Mouse (Mus musculus): Measurements from ENCODE around the gene Ern1.
"Not testable (repeated sequence)": the region's sequence is repeated elsewhere in the genome, so short reads cannot be mapped to it uniquely, and the experiment has no call there.

Gene Ern1

GRCm38 (mm10) chr11:106502631-106503424 is 15.2 kb upstream of the Ern1 start:
- DNase-seq (ENCODE audit: low spot score in 2 of 2), result no peak

- no peak for DNase-seq (ENCODE audit: low spot score in 2 of 2)
Observed at GRCm38 (mm10) chr11:106502159-106502505, 14.5 kb upstream of the Ern1 start.

GRCm38 (mm10) chr11:106501308-106502158 is 13.9 kb upstream of the Ern1 start:
- DNase-seq (ENCODE audit: low spot score in 2 of 2), result peak; percentile 61

- peak; percentile 93 to 94 for DNase-seq (ENCODE audit: low spot score in 2 of 2)
Observed at GRCm38 (mm10) chr11:106500393-106501307, 13.0 kb upstream of the Ern1 start.

GRCm38 (mm10) chr11:106498739-106499379 is 11.2 kb upstream of the Ern1 start:
- DNase-seq (ENCODE audit: low spot score in 2 of 2), result no peak

- DNase-seq (ENCODE audit: low spot score in 2 of 2), result no peak
Observed at GRCm38 (mm10) chr11:106497926-106498325, 10.3 kb upstream of the Ern1 start.

- DNase-seq (ENCODE audit: low spot score in 2 of 2), result not testable (repeated sequence)
Observed at GRCm38 (mm10) chr11:106497009-106497408, 9.4 kb upstream of the Ern1 start.

GRCm38 (mm10) chr11:106492984-106493669 is 5.5 kb upstream of the Ern1 start:
- no peak for DNase-seq (ENCODE audit: low spot score in 2 of 2)

GRCm38 (mm10) chr11:106491393-106491792 is 3.7 kb upstream of the Ern1 start:
- DNase-seq (ENCODE audit: low spot score in 2 of 2), result peak in 1 of 2 experiments; percentile 57

- DNase-seq (ENCODE audit: low spot score in 2 of 2), result not testable (repeated sequence)
Observed at GRCm38 (mm10) chr11:106490600-106490999, 2.9 kb upstream of the Ern1 start.

GRCm38 (mm10) chr11:106490057-106490456 is 2.4 kb upstream of the Ern1 start:
- DNase-seq (ENCODE audit: low spot score in 2 of 2), result no peak

- DNase-seq (ENCODE audit: low spot score in 2 of 2), result no peak
Observed at GRCm38 (mm10) chr11:106489036-106489693, 1.5 kb upstream of the Ern1 start.

GRCm38 (mm10) chr11:106488126-106488561 is 492 bp upstream of the Ern1 start:
- no peak for DNase-seq (ENCODE audit: low spot score in 2 of 2)

- peak in 1 of 2 experiments; percentile 62 for DNase-seq (ENCODE audit: low spot score in 2 of 2)
Observed at GRCm38 (mm10) chr11:106486866-106487732, 553 bp downstream of the Ern1 start.

- DNase-seq (ENCODE audit: low spot score in 2 of 2), result no peak
Observed at GRCm38 (mm10) chr11:106486042-106486865, 1.4 kb downstream of the Ern1 start.

- DNase-seq (ENCODE audit: low spot score in 2 of 2), result no peak
Observed at GRCm38 (mm10) chr11:106485611-106486010, 2.0 kb downstream of the Ern1 start.

GRCm38 (mm10) chr11:106484875-106485274 is 2.8 kb downstream of the Ern1 start:
- no peak for DNase-seq (ENCODE audit: low spot score in 2 of 2)

GRCm38 (mm10) chr11:106482867-106483266 is 4.8 kb downstream of the Ern1 start:
- no peak for DNase-seq (ENCODE audit: low spot score in 2 of 2)
